20 mouse cellular contexts compared by ENCODE assay signal in the genomic region with DNA sequence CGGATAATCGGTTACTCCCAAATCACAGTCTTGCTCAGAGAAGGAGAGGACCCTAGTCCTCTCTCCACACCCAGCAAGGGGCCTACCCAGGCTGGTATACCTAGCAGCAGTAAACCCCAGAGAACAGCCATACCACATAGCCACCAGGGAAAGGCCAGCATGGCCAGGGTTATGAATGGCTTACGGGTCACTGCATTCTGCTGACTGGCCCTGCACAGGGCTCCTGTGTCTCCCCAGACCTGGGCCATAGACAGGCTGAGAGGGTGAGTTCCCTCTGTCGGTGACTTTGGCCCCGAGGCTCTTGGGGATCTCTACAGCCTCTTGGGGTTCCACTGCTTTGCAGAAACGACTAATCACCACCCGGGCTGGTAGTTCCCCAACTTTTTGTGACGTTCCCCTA. TPM values are rescaled to one million over a fixed set of nuclear protein-coding genes. Genes with fewer than 3 reads are reported as not detected.
DNase-seq lines count a peak whose midpoint lies in the region; ATAC-seq lines count a peak whose summit lies in the region.
"Had no signal": no experiment of that assay in that cellular context is flagged by ENCODE, and none has a peak within 500 bp of the region (broad histone marks: within the 10 kb centered on the region; RNA-seq: fewer than 3 reads in every experiment).

No protein-coding gene starts in this region.

- 69% methylated on average over 8 of the region's 8 CpGs for WGBS in limb, embryonic 12.5 days
- 77% methylated on average over 8 of the region's 8 CpGs for WGBS in limb, embryonic 10.5 days
- 55% methylated on average over 8 of the region's 8 CpGs for WGBS in neural tube, embryonic 15.5 days

- peaks cover 18% of the 10 kb centered on the region; the same call in 1 of the 2 replicates for H3K36me3 ChIP-seq in limb, embryonic 12.5 days
- H3K36me3 ChIP-seq in limb, embryonic 10.5 days, result peaks cover 37% of the 10 kb centered on the region
- H3K36me3 ChIP-seq in neural tube, embryonic 15.5 days, result no peaks in the 10 kb centered on the region
- H3K36me3 ChIP-seq: G1E had no signal

- H3K27me3 ChIP-seq in limb, embryonic 12.5 days, result no peaks in the 10 kb centered on the region; the same call in 1 of the 2 replicates
- H3K27me3 ChIP-seq in limb, embryonic 10.5 days (ENCODE audit: low read depth, poor library complexity, severe bottlenecking), result no peaks in the 10 kb centered on the region
- H3K27me3 ChIP-seq in neural tube, embryonic 15.5 days (replicated peaks), result no peaks in the 10 kb centered on the region
- H3K27me3 ChIP-seq: forebrain, embryonic 12.5 days; limb, embryonic 15.5 days had no signal

- no peak for ATAC-seq in limb, embryonic 12.5 days (ENCODE audit: insufficient number of reproducible peaks, insufficient read depth, low FRiP score, low TSS enrichment, low read depth)
- ATAC-seq in neural tube, embryonic 15.5 days (ENCODE audit: low FRiP score), result no peak

- H3K27ac ChIP-seq in limb, embryonic 12.5 days, result no peak overlapping the region
- no peak overlapping the region for H3K27ac ChIP-seq in limb, embryonic 10.5 days
- peak overlapping the region; percentile 77; the same call in 1 of the 2 replicates for H3K27ac ChIP-seq in neural tube, embryonic 15.5 days (replicated peaks)
- H3K27ac ChIP-seq: heart, adult 2 months; layer of hippocampus, adult 2 months; left cerebral cortex, adult 2 months; limb, embryonic 15.5 days had no signal

- no peak overlapping the region for H3K4me2 ChIP-seq in limb, embryonic 12.5 days
- no peak overlapping the region for H3K4me2 ChIP-seq in neural tube, embryonic 15.5 days
- H3K4me2 ChIP-seq: forebrain, embryonic 12.5 days; limb, embryonic 15.5 days had no signal

- 0 out of 2 replicates have a peak overlapping the region, but pooled peaks have one; percentile 32 for H3K9ac ChIP-seq in limb, embryonic 12.5 days (replicated peaks)
- no peak overlapping the region for H3K9ac ChIP-seq in neural tube, embryonic 15.5 days (replicated peaks)
- H3K9ac ChIP-seq: forebrain, embryonic 12.5 days; limb, embryonic 15.5 days had no signal

- peaks cover 6% of the 10 kb centered on the region; the same call in 1 of the 2 replicates for H3K9me3 ChIP-seq in limb, embryonic 12.5 days
- H3K9me3 ChIP-seq in limb, embryonic 10.5 days (replicated peaks), result no peaks in the 10 kb centered on the region
- H3K9me3 ChIP-seq in neural tube, embryonic 15.5 days (replicated peaks), result no peaks in the 10 kb centered on the region
- H3K9me3 ChIP-seq: forebrain, embryonic 12.5 days; limb, embryonic 15.5 days had no signal

- H3K4me3 ChIP-seq in limb, embryonic 12.5 days (replicated peaks), result no peak overlapping the region
- H3K4me3 ChIP-seq in limb, embryonic 10.5 days, result no peak overlapping the region
- H3K4me3 ChIP-seq in neural tube, embryonic 15.5 days (replicated peaks), result no peak overlapping the region
- H3K4me3 ChIP-seq: forebrain, embryonic 12.5 days; heart, adult 2 months; layer of hippocampus, adult 2 months; left cerebral cortex, adult 2 months; limb, embryonic 15.5 days had no signal

- no peak for DNase-seq in limb, embryonic 10.5 days (ENCODE audit: low spot score)
- peak; percentile 50 for DNase-seq in kidney, adult 18-20 months
- DNase-seq in kidney, postnatal 36 days, result peak; percentile 69 to 71
- DNase-seq in embryo, embryonic 11 days, result no peak
- no peak for DNase-seq in gastrocnemius, adult 8-10 months (ENCODE audit: low spot score in 2 of 2)
- DNase-seq: adrenal gland, adult 8-10 months; cerebellum, adult 8-10 months; gastrocnemius, postnatal 10 days; heart, adult 2 months; lung, adult 18-20 months; lung, postnatal 36 days; right cerebral cortex, adult 18-20 months; thymus, postnatal 25 days had no signal

- peaks cover 59% of the 10 kb centered on the region for H3K4me1 ChIP-seq in limb, embryonic 12.5 days (replicated peaks)
- peaks cover 61% of the 10 kb centered on the region for H3K4me1 ChIP-seq in limb, embryonic 10.5 days
- H3K4me1 ChIP-seq in neural tube, embryonic 15.5 days, result peaks cover 62% of the 10 kb centered on the region

RNA-seq across cellular contexts. Expression of gene Tbc1d16, which starts 50.0 kb away (rescaled TPM):
- 17.4 and 22.2 TPM in 2 replicates for polyA plus RNA-seq in limb, embryonic 12.5 days (2016; fragmentation: Nextera tagmentation; extraction: Ambion mirVana)
- polyA plus RNA-seq in limb, embryonic 10.5 days (2016; fragmentation: Nextera tagmentation; extraction: Ambion mirVana), result 19.6 and 20.2 TPM in 2 replicates
- polyA plus RNA-seq in neural tube, embryonic 15.5 days (2015; fragmentation: Nextera tagmentation; extraction: Ambion mirVana), result 43.9 and 47.4 TPM in 2 replicates
- total RNA-seq in gastrocnemius, adult 8-10 months (2022), result 10 to 100 TPM; 31.6 to 45.5 (median 40.5) TPM
- polyA plus RNA-seq: G1E had no signal

RNA-seq across cellular contexts. Expression of gene Ccdc40, which starts 50.1 kb away (rescaled TPM):
- 8.7 and 8.8 TPM in 2 replicates for polyA plus RNA-seq in limb, embryonic 12.5 days (2016; fragmentation: Nextera tagmentation; extraction: Ambion mirVana)
- polyA plus RNA-seq in limb, embryonic 10.5 days (2016; fragmentation: Nextera tagmentation; extraction: Ambion mirVana), result 9.8 and 12.8 TPM in 2 replicates
- polyA plus RNA-seq in neural tube, embryonic 15.5 days (2015; fragmentation: Nextera tagmentation; extraction: Ambion mirVana), result 12.6 and 13.2 TPM in 2 replicates
- 1 to 10 TPM in 1 of 4 experiments, not detected in 3; 1.3 TPM for total RNA-seq in gastrocnemius, adult 8-10 months (2022)
- polyA plus RNA-seq: G1E had no signal

Comparison
In these comparisons a context has a peak if more than half of its experiments do, and no peak if none do; other contexts are left out.
1. DNase-seq: peak in kidney, adult 18-20 months (single experiment) and kidney, postnatal 36 days (2 of 2); none in limb, embryonic 10.5 days (single experiment), embryo, embryonic 11 days (single experiment) and gastrocnemius, adult 8-10 months (0 of 2).